Mouse (Mus musculus) embryonic fibroblast, embryonic 13.5 days (primary cell): ENCODE results near the gene C8a. TPM values are rescaled to one million over a fixed set of nuclear protein-coding genes. Genes with fewer than 3 reads are reported as not detected.

Experiments used
- H3K27ac ChIP-seq: 2 replicates; pipeline ENCODE4 v1.5.1; 2012; ENCODE audit warnings: low read length, control low read depth, inconsistent platforms; ENCODE audit not compliant: insufficient read depth
- H3K4me1 ChIP-seq: 2 replicates; pipeline ENCODE4 v1.6.1; 2011; ENCODE audit warnings: low read length; ENCODE audit not compliant: control insufficient read depth, insufficient read depth
- H3K4me3 ChIP-seq: 2 replicates; pipeline ENCODE4 v1.5.1; 2011; ENCODE audit warnings: mild to moderate bottlenecking, control low read depth, low read length; ENCODE audit not compliant: insufficient read depth
- CTCF ChIP-seq: IDR thresholded peaks from 2 replicates; pipeline ENCODE4 v1.5.1; 2011; ENCODE audit warnings: mild to moderate bottlenecking, control low read depth, low read length, moderate library complexity, borderline replicate concordance; ENCODE audit not compliant: insufficient read depth
- POLR2A ChIP-seq: IDR thresholded peaks from 2 replicates; pipeline ENCODE4 v1.6.1; 2011; ENCODE audit warnings: low read depth, mild to moderate bottlenecking, control low read depth, low read length, moderate library complexity
- polyA plus RNA-seq: library from polyadenylated mRNA; stranded (reverse); fragments of >200 nt; gene quantifications from 2 replicates; pipeline ENCODE4 v1.2.4, GENCODE M21; 2011; ENCODE audit warnings: low read depth; ENCODE audit not compliant: missing spikeins, insufficient read length

C8a gene
- polyA plus RNA-seq, 1 experiment: not detected

DNA sequence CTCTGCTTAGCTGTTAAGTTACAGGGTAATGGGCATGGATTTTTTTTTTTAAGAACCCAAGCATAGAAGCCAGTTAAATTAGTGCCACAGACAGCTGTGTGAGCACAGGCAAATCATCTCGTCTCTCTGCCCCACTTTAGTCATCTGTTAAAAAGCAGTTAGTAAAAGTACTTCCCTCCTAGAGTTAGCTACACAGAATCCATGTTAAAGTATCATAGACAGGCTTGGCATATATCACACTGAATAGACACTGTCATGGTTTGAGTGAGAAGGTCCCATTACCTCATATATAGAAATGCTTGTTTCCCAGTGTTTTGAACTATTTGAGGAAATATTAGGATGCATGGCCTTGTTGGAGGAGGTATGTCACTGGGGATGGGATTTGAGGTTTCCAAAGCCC, 19.2 kb downstream of the C8a start, which contains the start of gene Gm17662:
TSS of gene Gm17662 (plus strand) at position 301 of the 400 bp plus-strand sequence.
- no peak within 1 kb of the TSS for H3K27ac ChIP-seq
- TF ChIP-seq POLR2A (no peak), CTCF (no peak)
- H3K4me1 ChIP-seq: no peaks in the 10 kb centered on the region
- no peak within 1 kb of the TSS for H3K4me3 ChIP-seq

DNA sequence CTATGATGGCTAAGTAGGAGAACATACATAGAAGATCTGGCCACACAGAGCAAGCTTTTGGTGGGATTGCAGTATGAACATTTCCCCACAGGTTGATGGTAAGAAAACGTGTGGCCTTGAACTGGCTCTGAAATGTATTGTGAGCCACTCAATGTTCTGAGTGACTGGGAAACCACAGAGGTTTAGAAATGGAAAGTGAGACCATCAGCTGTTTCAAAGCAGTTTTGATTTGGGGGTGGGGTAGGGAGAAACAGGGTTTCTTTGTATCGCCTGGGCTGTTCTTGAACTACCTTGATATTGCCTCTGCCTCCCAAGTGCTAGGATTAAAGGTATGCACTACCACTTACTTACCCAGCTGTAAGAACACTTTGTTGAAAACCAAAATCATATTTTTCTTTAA, 21.0 kb downstream of the C8a start:
- H3K4me1 ChIP-seq: no peaks in the 10 kb centered on the region
- TF ChIP-seq POLR2A (no peak), CTCF (no peak)
- no peak overlapping the region for H3K4me3 ChIP-seq
- no peak overlapping the region for H3K27ac ChIP-seq

DNA sequence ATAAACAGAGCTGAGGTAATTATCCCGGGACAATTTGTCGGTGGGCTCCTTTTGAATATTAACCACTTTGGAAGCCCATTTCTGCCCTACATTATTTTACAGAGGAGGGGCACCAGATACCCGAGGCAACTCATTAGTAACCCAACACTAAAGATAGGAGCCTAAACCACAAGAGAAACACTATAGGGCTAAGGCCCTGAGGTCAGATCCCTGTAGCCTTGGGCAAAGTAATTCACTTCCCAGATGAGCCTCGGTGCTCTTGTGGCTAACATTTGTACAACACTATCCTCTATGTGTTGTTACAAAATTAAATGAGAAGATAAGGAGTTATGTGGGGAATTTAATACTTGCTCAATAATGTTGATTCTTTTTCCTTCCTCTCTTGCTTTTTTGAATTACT, 32.7 kb downstream of the C8a start:
- TF ChIP-seq CTCF (no peak), POLR2A (no peak)
- no peak overlapping the region for H3K27ac ChIP-seq

GRCm38 (mm10) chr4:104842204-104842603, 34.0 kb downstream of the C8a start:
- H3K4me1 ChIP-seq: no peaks in the 10 kb centered on the region; the same call in 1 of the 2 replicates
- TF ChIP-seq CTCF: no peak
- TF ChIP-seq POLR2A: no peak
- no peak overlapping the region for H3K4me3 ChIP-seq
- H3K27ac ChIP-seq: no peak overlapping the region

More for the DNA sequence above, 32.7 kb downstream of the C8a start:
- Histone ChIP-seq H3K4me3 (no peak overlapping the region), H3K4me1 (no peaks in the 10 kb centered on the region)

GRCm38 (mm10) chr4:104838342-104838741, 37.9 kb downstream of the C8a start:
- Histone ChIP-seq H3K4me3 (no peak overlapping the region), H3K27ac (no peak overlapping the region), H3K4me1 (no peaks in the 10 kb centered on the region; the same call in 1 of the 2 replicates)
- TF ChIP-seq POLR2A: no peak
- no peak for TF ChIP-seq CTCF

- TF ChIP-seq POLR2A (no peak), CTCF (no peak)
- Histone ChIP-seq H3K4me3 (no peak overlapping the region), H3K27ac (no peak overlapping the region), H3K4me1 (no peaks in the 10 kb centered on the region; the same call in 1 of the 2 replicates)
These were observed 41.1 kb downstream of the C8a start for GRCm38 (mm10) chr4:104835096-104835495.

GRCm38 (mm10) chr4:104828939-104829338, 47.3 kb downstream of the C8a start:
- Histone ChIP-seq H3K4me1 (no peaks in the 10 kb centered on the region), H3K27ac (no peak overlapping the region), H3K4me3 (no peak overlapping the region)
- TF ChIP-seq CTCF: no peak
- TF ChIP-seq POLR2A: no peak

GRCm38 (mm10) chr4:104824381-104825077, 51.7 kb downstream of the C8a start:
- H3K4me1 ChIP-seq: no peaks in the 10 kb centered on the region
- H3K4me3 ChIP-seq: no peak overlapping the region
- TF ChIP-seq POLR2A (no peak), CTCF (no peak)
- H3K27ac ChIP-seq: no peak overlapping the region

DNA sequence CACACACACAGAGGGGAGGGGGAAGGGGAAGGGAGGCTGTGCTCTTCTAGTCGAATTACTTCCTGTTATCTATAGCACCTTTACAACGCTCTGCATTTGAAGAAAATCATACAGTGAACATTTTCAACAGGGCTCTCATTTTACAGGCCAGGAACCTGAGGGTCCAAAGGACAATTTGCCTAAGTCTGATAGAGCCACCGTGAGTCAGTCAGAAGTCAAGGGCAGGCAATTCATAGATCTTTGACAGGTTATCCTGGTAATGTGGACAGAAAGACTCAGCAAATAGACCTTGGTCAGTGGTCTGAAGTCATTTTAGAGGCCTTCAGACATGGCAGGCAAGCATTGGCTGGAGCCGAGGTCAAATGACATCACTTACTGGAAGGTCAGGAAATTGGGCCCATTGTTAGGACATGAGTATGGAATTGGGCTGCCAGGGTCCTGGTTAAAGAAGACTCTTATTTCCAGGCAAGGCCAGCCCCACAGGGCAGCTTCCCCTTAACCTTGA, 52.5 kb downstream of the C8a start:
- Histone ChIP-seq H3K4me3 (no peak overlapping the region), H3K27ac (no peak overlapping the region), H3K4me1 (no peaks in the 10 kb centered on the region)
- TF ChIP-seq POLR2A: no peak
- TF ChIP-seq CTCF: no peak

GRCm38 (mm10) chr4:104819891-104820290, 56.3 kb downstream of the C8a start:
- no peak overlapping the region for H3K4me3 ChIP-seq
- TF ChIP-seq POLR2A: no peak
- H3K4me1 ChIP-seq: no peaks in the 10 kb centered on the region

GRCm38 (mm10) chr4:104818986-104819385, 57.2 kb downstream of the C8a start:
- no peaks in the 10 kb centered on the region for H3K4me1 ChIP-seq
- no peak overlapping the region for H3K27ac ChIP-seq
- H3K4me3 ChIP-seq: no peak overlapping the region
- no peak for TF ChIP-seq POLR2A
- TF ChIP-seq CTCF: no peak

More at GRCm38 (mm10) chr4:104819891-104820290, 56.3 kb downstream of the C8a start:
- no peak overlapping the region for H3K27ac ChIP-seq
